Mouse (Mus musculus): Measurements from ENCODE around the gene Dpf3. TPM values are rescaled to one million over a fixed set of nuclear protein-coding genes. Genes with fewer than 3 reads are reported as not detected.

Gene Dpf3
- polyA plus RNA-seq, 1 experiment, result 3.8 TPM

GRCm38 (mm10) chr12:83317646-83318443 is 169.7 kb downstream of the Dpf3 start:
- Histone ChIP-seq H3K27ac (ENCODE audit: insufficient read depth, low read length) (no peak overlapping the region), H3K4me3 (ENCODE audit: insufficient read depth, low read length) (no peak overlapping the region), H3K4me1 (ENCODE audit: control insufficient read depth, insufficient read depth, low read length) (no peaks in the 10 kb centered on the region)
- no peak for TF ChIP-seq CTCF (IDR thresholded peaks at IDR 0.05; ENCODE audit: extremely low read depth, insufficient read depth, low read length)
- TF ChIP-seq POLR2A (IDR thresholded peaks at IDR 0.05; ENCODE audit: extremely low read depth, insufficient read depth, low read length), result no peak

DNA sequence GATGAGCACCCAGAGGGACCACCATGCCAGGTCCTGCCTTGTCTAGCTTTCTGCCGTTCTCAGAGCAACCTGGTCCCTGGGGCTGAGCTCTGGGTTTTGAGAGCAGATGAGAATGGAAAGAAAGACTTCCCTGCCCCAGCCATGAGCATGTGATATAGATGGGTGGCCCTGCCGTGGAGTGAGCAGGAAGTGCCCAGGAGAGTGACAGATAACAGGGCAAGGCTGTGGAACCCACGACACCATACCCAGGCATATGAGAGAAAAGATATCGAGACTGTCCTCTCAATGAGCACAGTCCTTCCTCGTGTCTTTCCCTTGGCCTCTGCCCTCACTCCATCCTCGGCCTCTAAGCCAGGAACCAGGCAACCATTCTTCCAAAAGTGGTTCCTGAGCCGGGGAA is 172.8 kb downstream of the Dpf3 start:
- Histone ChIP-seq H3K27ac (ENCODE audit: insufficient read depth, low read length) (no peak overlapping the region), H3K4me1 (ENCODE audit: control insufficient read depth, insufficient read depth, low read length) (no peaks in the 10 kb centered on the region), H3K4me3 (ENCODE audit: insufficient read depth, low read length) (no peak overlapping the region)
- TF ChIP-seq CTCF (IDR thresholded peaks at IDR 0.05; ENCODE audit: extremely low read depth, insufficient read depth, low read length) (no peak), POLR2A (IDR thresholded peaks at IDR 0.05; ENCODE audit: extremely low read depth, insufficient read depth, low read length) (no peak)

- no peak overlapping the region for H3K4me3 ChIP-seq (ENCODE audit: insufficient read depth, low read length)
- H3K4me1 ChIP-seq (ENCODE audit: control insufficient read depth, insufficient read depth, low read length), result no peaks in the 10 kb centered on the region
- H3K27ac ChIP-seq (ENCODE audit: insufficient read depth, low read length), result no peak overlapping the region
- TF ChIP-seq POLR2A (IDR thresholded peaks at IDR 0.05; ENCODE audit: extremely low read depth, insufficient read depth, low read length) (no peak), CTCF (IDR thresholded peaks at IDR 0.05; ENCODE audit: extremely low read depth, insufficient read depth, low read length) (no peak)
Observed at GRCm38 (mm10) chr12:83312818-83313217, 174.7 kb downstream of the Dpf3 start.

- Histone ChIP-seq H3K27ac (ENCODE audit: insufficient read depth, low read length) (no peak overlapping the region), H3K4me1 (ENCODE audit: control insufficient read depth, insufficient read depth, low read length) (no peaks in the 10 kb centered on the region), H3K4me3 (ENCODE audit: insufficient read depth, low read length) (no peak overlapping the region)
- TF ChIP-seq POLR2A (IDR thresholded peaks at IDR 0.05; ENCODE audit: extremely low read depth, insufficient read depth, low read length) (no peak), CTCF (IDR thresholded peaks at IDR 0.05; ENCODE audit: extremely low read depth, insufficient read depth, low read length) (no peak)
Observed at GRCm38 (mm10) chr12:83310567-83310966, 176.9 kb downstream of the Dpf3 start.

- no peak for TF ChIP-seq CTCF (IDR thresholded peaks at IDR 0.05; ENCODE audit: extremely low read depth, insufficient read depth, low read length)
- no peak for TF ChIP-seq POLR2A (IDR thresholded peaks at IDR 0.05; ENCODE audit: extremely low read depth, insufficient read depth, low read length)
- no peak overlapping the region for H3K4me3 ChIP-seq (ENCODE audit: insufficient read depth, low read length)
- no peak overlapping the region for H3K27ac ChIP-seq (ENCODE audit: insufficient read depth, low read length)
- H3K4me1 ChIP-seq (ENCODE audit: control insufficient read depth, insufficient read depth, low read length), result no peaks in the 10 kb centered on the region
Observed at GRCm38 (mm10) chr12:83309031-83309804, 178.3 kb downstream of the Dpf3 start.

GRCm38 (mm10) chr12:83308627-83309026 is 178.9 kb downstream of the Dpf3 start:
- no peak overlapping the region for H3K4me3 ChIP-seq (ENCODE audit: insufficient read depth, low read length)
- H3K27ac ChIP-seq (ENCODE audit: insufficient read depth, low read length), result no peak overlapping the region
- TF ChIP-seq CTCF (IDR thresholded peaks at IDR 0.05; ENCODE audit: extremely low read depth, insufficient read depth, low read length), result no peak
- TF ChIP-seq POLR2A (IDR thresholded peaks at IDR 0.05; ENCODE audit: extremely low read depth, insufficient read depth, low read length), result no peak
- no peaks in the 10 kb centered on the region for H3K4me1 ChIP-seq (ENCODE audit: control insufficient read depth, insufficient read depth, low read length)

DNA sequence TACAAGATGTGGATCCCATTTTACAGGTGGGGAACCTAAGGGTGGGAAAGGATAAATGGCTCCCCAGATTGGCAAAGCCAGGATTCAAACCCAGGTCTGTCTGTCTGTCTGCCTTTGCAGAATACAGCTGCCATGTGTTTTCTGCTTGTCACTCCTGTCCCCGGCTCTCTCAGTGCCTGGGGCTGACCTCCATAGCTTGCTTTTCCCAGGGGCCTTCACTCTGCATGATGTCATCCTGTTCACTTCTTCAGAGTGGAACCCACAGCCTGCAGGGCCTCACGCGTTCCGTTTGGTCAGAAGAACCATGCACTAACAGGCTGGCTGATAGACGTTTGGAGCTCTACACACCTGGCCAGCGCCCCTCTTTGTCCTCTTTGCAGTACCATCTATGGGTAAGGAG is 184.3 kb downstream of the Dpf3 start:
- H3K4me3 ChIP-seq (ENCODE audit: insufficient read depth, low read length), result no peak overlapping the region
- TF ChIP-seq CTCF (IDR thresholded peaks at IDR 0.05; ENCODE audit: extremely low read depth, insufficient read depth, low read length), result no peak
- no peak for TF ChIP-seq POLR2A (IDR thresholded peaks at IDR 0.05; ENCODE audit: extremely low read depth, insufficient read depth, low read length)
- H3K27ac ChIP-seq (ENCODE audit: insufficient read depth, low read length), result no peak overlapping the region
- H3K4me1 ChIP-seq (ENCODE audit: control insufficient read depth, insufficient read depth, low read length), result peaks cover 6% of the 10 kb centered on the region; the same call in 1 of the 2 replicates

DNA sequence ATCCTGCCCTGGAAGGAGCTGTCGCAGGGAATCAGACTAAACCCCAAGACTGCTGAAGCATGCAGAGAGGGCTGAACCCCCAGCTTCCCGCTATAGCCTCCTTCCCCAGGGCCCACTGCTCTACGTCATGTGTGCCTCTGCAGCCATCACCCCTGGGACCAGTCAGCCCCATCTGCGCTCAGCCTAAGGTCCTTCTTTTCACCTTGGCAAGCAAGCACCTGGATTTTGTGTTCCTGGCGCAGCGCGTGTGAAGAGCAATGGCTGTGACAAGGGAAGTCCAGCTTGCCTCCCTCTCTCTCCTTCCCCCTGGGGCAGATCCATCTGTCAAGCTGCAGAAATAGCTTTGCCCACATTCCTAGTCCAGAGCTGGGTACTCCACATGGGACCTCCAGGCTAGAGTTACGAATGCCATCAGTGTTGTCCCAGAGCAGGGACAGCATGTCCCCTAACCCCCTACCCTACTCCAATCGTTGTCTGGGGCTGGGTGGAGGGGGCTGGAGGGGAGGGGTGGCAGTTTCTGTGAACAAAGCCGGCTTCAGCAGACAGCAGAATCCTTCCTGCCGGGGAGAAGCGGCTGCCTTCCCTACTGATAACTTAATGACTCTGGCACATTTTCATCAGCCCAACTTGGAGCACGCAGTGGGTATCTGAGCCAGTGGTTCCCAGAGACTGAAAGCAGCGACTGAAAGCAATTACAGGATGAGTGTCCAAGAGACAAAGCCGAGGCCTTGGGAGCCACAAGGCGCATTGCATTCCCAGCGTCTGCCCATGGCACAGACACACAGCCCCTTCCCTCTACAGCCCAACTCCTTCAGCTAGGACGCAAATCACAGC is 185.0 kb downstream of the Dpf3 start:
- peaks cover 6% of the 10 kb centered on the region; the same call in 1 of the 2 replicates for H3K4me1 ChIP-seq (ENCODE audit: control insufficient read depth, insufficient read depth, low read length)
- TF ChIP-seq CTCF (IDR thresholded peaks at IDR 0.05; ENCODE audit: extremely low read depth, insufficient read depth, low read length) (no peak), POLR2A (IDR thresholded peaks at IDR 0.05; ENCODE audit: extremely low read depth, insufficient read depth, low read length) (no peak)
- H3K27ac ChIP-seq (ENCODE audit: insufficient read depth, low read length), result no peak overlapping the region
- no peak overlapping the region for H3K4me3 ChIP-seq (ENCODE audit: insufficient read depth, low read length)
